In genomic region chr2:95366824-95367715, GRCm38 (mm10) we compare ENCODE assay signal across 32 mouse cellular contexts.
A peak's percentile ranks its signal among the peaks of the same experiment; 100 is the strongest.
DNase-seq lines count a peak whose midpoint lies in the region; ATAC-seq and TF ChIP-seq lines count a peak whose summit lies in the region.
"Had no signal": no experiment of that assay in that cellular context is flagged by ENCODE, and none has a peak within 500 bp of the region (broad histone marks: within the 10 kb centered on the region; RNA-seq: fewer than 3 reads in every experiment).

No protein-coding gene starts in this region.

- H3K4me2 ChIP-seq in hindbrain, embryonic 13.5 days: no peak overlapping the region
- no peak overlapping the region for H3K4me2 ChIP-seq in hindbrain, embryonic 11.5 days (replicated peaks; ENCODE audit: low read depth, low read length)
- no peak overlapping the region for H3K4me2 ChIP-seq in liver, embryonic 12.5 days
- no peak overlapping the region for H3K4me2 ChIP-seq in intestine, embryonic 16.5 days (ENCODE audit: low read depth, low read length)
- H3K4me2 ChIP-seq: embryonic facial prominence, embryonic 15.5 days; forebrain, embryonic 12.5 days; heart, embryonic 12.5 days; midbrain, embryonic 15.5 days had no signal

- no peaks in the 10 kb centered on the region for H3K79me2 ChIP-seq in liver, adult 2 months (ENCODE audit: control insufficient read depth, insufficient read depth, low read length)

- no peak for DNase-seq in hindbrain, embryonic 11.5 days (ENCODE audit: low spot score)
- DNase-seq in liver, adult 2 months (ENCODE audit: extremely low read depth, low read depth, low spot score): peak; percentile 7
- DNase-seq in Muller cell, postnatal 12 days (ENCODE audit: inconsistent ontology term): peak; percentile 64
- DNase-seq: adrenal gland, postnatal 25 days; cerebellum, adult 18-20 months; cerebellum, postnatal 10 days; forebrain, postnatal 0 days; gastrocnemius, adult 2 months; gastrocnemius, postnatal 36 days; heart, adult 2 months; heart, postnatal 4 days; kidney, adult 11 months; layer of hippocampus, postnatal 36 days; left cerebral cortex, postnatal 4 days; lung, adult 2 months; lung, postnatal 10 days; right cerebral cortex, postnatal 4 days; thymus, adult 18-20 months; thymus, postnatal 4 days had no signal

- no peaks in the 10 kb centered on the region for H3K27me3 ChIP-seq in hindbrain, embryonic 13.5 days
- no peaks in the 10 kb centered on the region for H3K27me3 ChIP-seq in hindbrain, embryonic 11.5 days (ENCODE audit: control insufficient read depth, insufficient read depth, low read length)
- no peaks in the 10 kb centered on the region for H3K27me3 ChIP-seq in liver, adult 2 months (ENCODE audit: control insufficient read depth, insufficient read depth, low read length)
- H3K27me3 ChIP-seq in liver, embryonic 12.5 days (replicated peaks): no peaks in the 10 kb centered on the region
- H3K27me3 ChIP-seq in intestine, embryonic 16.5 days (replicated peaks; ENCODE audit: control insufficient read depth, insufficient read depth, low read length): no peaks in the 10 kb centered on the region
- H3K27me3 ChIP-seq: embryonic facial prominence, embryonic 15.5 days; forebrain, embryonic 12.5 days; heart, embryonic 12.5 days; midbrain, embryonic 15.5 days had no signal

- WGBS in hindbrain, embryonic 13.5 days: 67% methylated on average over 1 of the region's 1 CpGs
- WGBS in hindbrain, embryonic 11.5 days: 81% methylated on average over 1 of the region's 1 CpGs
- 30% methylated on average over 1 of the region's 1 CpGs for WGBS in liver, adult 2 months
- WGBS in liver, embryonic 12.5 days (ENCODE audit: insufficient replicate concordance): 69% methylated on average over 1 of the region's 1 CpGs
- 38% methylated on average over 1 of the region's 1 CpGs for WGBS in intestine, embryonic 16.5 days

- H3K36me3 ChIP-seq in hindbrain, embryonic 13.5 days: no peaks in the 10 kb centered on the region
- no peaks in the 10 kb centered on the region for H3K36me3 ChIP-seq in hindbrain, embryonic 11.5 days (ENCODE audit: control insufficient read depth, insufficient read depth, low read length)
- no peaks in the 10 kb centered on the region for H3K36me3 ChIP-seq in liver, adult 2 months (ENCODE audit: control insufficient read depth, insufficient read depth, low read length)
- no peaks in the 10 kb centered on the region for H3K36me3 ChIP-seq in liver, embryonic 12.5 days
- no peaks in the 10 kb centered on the region for H3K36me3 ChIP-seq in intestine, embryonic 16.5 days (ENCODE audit: control insufficient read depth, insufficient read depth, low read length)
- H3K36me3 ChIP-seq: embryonic facial prominence, embryonic 15.5 days; forebrain, embryonic 12.5 days; heart, embryonic 12.5 days; midbrain, embryonic 15.5 days had no signal

- TF ChIP-seq CTCF in liver, adult 2 months (IDR thresholded peaks at IDR 0.05; ENCODE audit: low read depth, low read length): no peak

- H3K4me1 ChIP-seq in hindbrain, embryonic 13.5 days (replicated peaks): no peaks in the 10 kb centered on the region
- no peaks in the 10 kb centered on the region for H3K4me1 ChIP-seq in hindbrain, embryonic 11.5 days (replicated peaks; ENCODE audit: control insufficient read depth, insufficient read depth, low read length)
- H3K4me1 ChIP-seq in liver, adult 2 months (ENCODE audit: control insufficient read depth, insufficient read depth, low read length): no peaks in the 10 kb centered on the region
- H3K4me1 ChIP-seq in liver, embryonic 12.5 days: no peaks in the 10 kb centered on the region
- no peaks in the 10 kb centered on the region for H3K4me1 ChIP-seq in intestine, embryonic 16.5 days (ENCODE audit: control insufficient read depth, insufficient read depth, low read length)
- H3K4me1 ChIP-seq: embryonic facial prominence, embryonic 15.5 days; forebrain, embryonic 12.5 days; heart, embryonic 12.5 days; midbrain, embryonic 15.5 days had no signal

- H3K27ac ChIP-seq in hindbrain, embryonic 13.5 days: no peak overlapping the region
- no peak overlapping the region for H3K27ac ChIP-seq in hindbrain, embryonic 11.5 days (ENCODE audit: low read depth, low read length)
- no peak overlapping the region for H3K27ac ChIP-seq in liver, adult 2 months (replicated peaks; ENCODE audit: insufficient read depth, low read depth, low read length)
- no peak overlapping the region for H3K27ac ChIP-seq in liver, embryonic 12.5 days
- H3K27ac ChIP-seq in intestine, embryonic 16.5 days (ENCODE audit: low read length): no peak overlapping the region
- H3K27ac ChIP-seq: embryonic facial prominence, embryonic 15.5 days; forebrain, embryonic 12.5 days; gastrocnemius, adult 2 months; heart, adult 2 months; hindbrain, postnatal 0 days; liver, embryonic 14.5 days; macrophage; midbrain, embryonic 15.5 days; stomach, postnatal 0 days had no signal

- no peak for TF ChIP-seq POLR2A in liver, adult 2 months (IDR thresholded peaks at IDR 0.05; ENCODE audit: extremely low read depth, insufficient read depth, low read length)

- no peak overlapping the region for H3K9ac ChIP-seq in hindbrain, embryonic 13.5 days
- no peak overlapping the region for H3K9ac ChIP-seq in hindbrain, embryonic 11.5 days (ENCODE audit: low read depth, low read length)
- no peak overlapping the region for H3K9ac ChIP-seq in liver, adult 2 months (ENCODE audit: low read depth, low read length)
- no peak overlapping the region for H3K9ac ChIP-seq in liver, embryonic 12.5 days
- H3K9ac ChIP-seq in intestine, embryonic 16.5 days (ENCODE audit: low read depth, low read length): no peak overlapping the region
- H3K9ac ChIP-seq: embryonic facial prominence, embryonic 15.5 days; forebrain, embryonic 12.5 days; forebrain, postnatal 0 days; heart, embryonic 12.5 days; liver, embryonic 14.5 days; midbrain, embryonic 15.5 days had no signal

- ATAC-seq in hindbrain, embryonic 13.5 days (ENCODE audit: low FRiP score): peak; percentile 54; the same call in 1 of the 2 replicates
- no peak for ATAC-seq in hindbrain, embryonic 11.5 days (ENCODE audit: low FRiP score)
- no peak for ATAC-seq in liver, embryonic 12.5 days
- peak; percentile 33; the same call in 1 of the 2 replicates for ATAC-seq in intestine, embryonic 16.5 days
- no peak for ATAC-seq in megakaryocyte-erythroid progenitor cell, adult 5-6 weeks (replicated peaks; ENCODE audit: low FRiP score, low TSS enrichment, poor library complexity, severe bottlenecking)
- ATAC-seq: CD4-positive, CD25-positive, alpha-beta regulatory T cell, adult 4 months; forebrain, postnatal 0 days; hindbrain, postnatal 0 days; midbrain, embryonic 15.5 days had no signal

- no peak overlapping the region for H3K4me3 ChIP-seq in hindbrain, embryonic 13.5 days
- no peak overlapping the region for H3K4me3 ChIP-seq in hindbrain, embryonic 11.5 days (ENCODE audit: low read depth, low read length)
- no peak overlapping the region for H3K4me3 ChIP-seq in liver, adult 2 months (ENCODE audit: insufficient read depth, low read depth, low read length)
- H3K4me3 ChIP-seq in liver, embryonic 12.5 days: no peak overlapping the region
- no peak overlapping the region for H3K4me3 ChIP-seq in intestine, embryonic 16.5 days (ENCODE audit: low read length)
- H3K4me3 ChIP-seq: embryonic facial prominence, embryonic 15.5 days; forebrain, embryonic 12.5 days; gastrocnemius, adult 2 months; heart, adult 2 months; heart, embryonic 12.5 days; midbrain, embryonic 15.5 days had no signal

- no peaks in the 10 kb centered on the region for H3K9me3 ChIP-seq in hindbrain, embryonic 13.5 days
- H3K9me3 ChIP-seq in hindbrain, embryonic 11.5 days (ENCODE audit: control insufficient read depth, low read length): no peaks in the 10 kb centered on the region
- no peaks in the 10 kb centered on the region for H3K9me3 ChIP-seq in liver, embryonic 12.5 days (replicated peaks)
- H3K9me3 ChIP-seq in intestine, embryonic 16.5 days (ENCODE audit: control insufficient read depth, low read length): no peaks in the 10 kb centered on the region
- H3K9me3 ChIP-seq: embryonic facial prominence, embryonic 15.5 days; forebrain, embryonic 12.5 days; heart, embryonic 12.5 days; midbrain, embryonic 15.5 days had no signal

Comparison
In these comparisons a context has a peak if more than half of its experiments do, and no peak if none do; other contexts are left out.
1. ATAC-seq: peak in hindbrain, embryonic 13.5 days (single experiment) and intestine, embryonic 16.5 days (single experiment); none in hindbrain, embryonic 11.5 days (single experiment), liver, embryonic 12.5 days (single experiment) and megakaryocyte-erythroid progenitor cell, adult 5-6 weeks (single experiment).